Mouse (Mus musculus) E14TG2a.4 (cell line): ENCODE results near the gene Fbn1.

Experiments used
- CTCF ChIP-seq: conservative IDR thresholded peaks from 2 replicates; pipeline ENCODE4 v1.5.1; 2014; ENCODE audit warnings: low read length
- POU5F1 ChIP-seq: IDR thresholded peaks from 2 replicates; pipeline ENCODE4 v1.6.1; 2014; ENCODE audit warnings: low read length, borderline replicate concordance

DNA sequence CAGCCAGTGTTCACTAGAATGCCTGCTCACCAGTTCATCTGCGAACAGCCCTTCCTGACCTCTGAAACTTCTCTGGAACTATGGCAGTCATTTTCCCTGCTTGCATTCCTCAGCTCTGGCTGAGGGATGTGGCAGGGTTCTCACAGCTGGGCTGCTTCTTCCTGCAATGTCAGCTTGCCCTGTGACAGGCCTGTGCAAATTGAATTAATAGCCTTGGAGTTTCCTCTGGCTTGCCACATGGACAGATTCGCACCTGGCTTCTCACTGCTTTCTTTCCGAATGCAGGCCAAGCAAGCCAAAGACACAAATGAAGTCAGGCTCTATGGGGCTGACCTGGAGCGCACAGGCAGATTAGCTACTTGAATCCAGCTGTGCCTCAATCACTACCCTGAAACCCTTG lies 184.4 kb downstream of the Fbn1 start:
- TF ChIP-seq CTCF (no peak), POU5F1 (no peak)
